Mouse (Mus musculus): ENCODE data around the gene Cep70.
A peak's percentile ranks its signal among the peaks of the same experiment; 100 is the strongest.

Cep70 gene

GRCm38 (mm10) chr9:99243190-99243894, at the start of gene Cep70:
Cep70 (plus strand) TSS chr9:99243367.
- DNase-seq (ENCODE audit: extremely low spot score) = peak; percentile 96

GRCm38 (mm10) chr9:99212643-99213042, 30.5 kb upstream of the Cep70 start:
- DNase-seq (ENCODE audit: extremely low spot score) = no peak

- DNase-seq (ENCODE audit: extremely low spot score) = no peak
These were observed 27.0 kb upstream of the Cep70 start for GRCm38 (mm10) chr9:99216182-99216581.

GRCm38 (mm10) chr9:99217999-99218719, 25.0 kb upstream of the Cep70 start:
- DNase-seq (ENCODE audit: extremely low spot score) = peak; percentile 64

- no peak for DNase-seq (ENCODE audit: extremely low spot score)
These were observed 21.5 kb upstream of the Cep70 start for GRCm38 (mm10) chr9:99221636-99222035.

GRCm38 (mm10) chr9:99224583-99224982, 18.6 kb upstream of the Cep70 start:
- DNase-seq (ENCODE audit: extremely low spot score) = no peak

- DNase-seq (ENCODE audit: extremely low spot score) = no peak
These were observed 13.7 kb upstream of the Cep70 start for GRCm38 (mm10) chr9:99229450-99229849.

GRCm38 (mm10) chr9:99237139-99237538, 6.0 kb upstream of the Cep70 start, which contains the start of gene Faiml:
Faiml (minus strand) TSS chr9:99237239.
- DNase-seq (ENCODE audit: extremely low spot score) = no peak

- no peak for DNase-seq (ENCODE audit: extremely low spot score)
These were observed 4.9 kb upstream of the Cep70 start for GRCm38 (mm10) chr9:99238276-99238675.

- DNase-seq (ENCODE audit: extremely low spot score) = no peak
These were observed 3.9 kb upstream of the Cep70 start for GRCm38 (mm10) chr9:99239256-99239655.

- no peak for DNase-seq (ENCODE audit: extremely low spot score)
These were observed 2.6 kb upstream of the Cep70 start for GRCm38 (mm10) chr9:99240571-99240970.

- peak; percentile 71 for DNase-seq (ENCODE audit: extremely low spot score)
These were observed 1.1 kb upstream of the Cep70 start for GRCm38 (mm10) chr9:99242035-99242434.

GRCm38 (mm10) chr9:99242533-99243189, 506 bp upstream of the Cep70 start:
- no peak for DNase-seq (ENCODE audit: extremely low spot score)

GRCm38 (mm10) chr9:99243895-99244293, 727 bp downstream of the Cep70 start:
- DNase-seq (ENCODE audit: extremely low spot score) = no peak

GRCm38 (mm10) chr9:99248304-99248703, 5.1 kb downstream of the Cep70 start:
- no peak for DNase-seq (ENCODE audit: extremely low spot score)

- no peak for DNase-seq (ENCODE audit: extremely low spot score)
These were observed 5.7 kb downstream of the Cep70 start for GRCm38 (mm10) chr9:99248906-99249305.

GRCm38 (mm10) chr9:99253861-99254260, 10.7 kb downstream of the Cep70 start:
- DNase-seq (ENCODE audit: extremely low spot score) = no peak

- no peak for DNase-seq (ENCODE audit: extremely low spot score)
These were observed 13.0 kb downstream of the Cep70 start for GRCm38 (mm10) chr9:99256206-99256605.

GRCm38 (mm10) chr9:99256821-99257220, 13.7 kb downstream of the Cep70 start:
- no peak for DNase-seq (ENCODE audit: extremely low spot score)

GRCm38 (mm10) chr9:99258891-99259290, 15.7 kb downstream of the Cep70 start:
- no peak for DNase-seq (ENCODE audit: extremely low spot score)

GRCm38 (mm10) chr9:99304296-99304695, 61.1 kb downstream of the Cep70 start:
- no peak for DNase-seq (ENCODE audit: extremely low spot score)

GRCm38 (mm10) chr9:99306226-99306625, 63.1 kb downstream of the Cep70 start:
- DNase-seq (ENCODE audit: extremely low spot score) = no peak
